Mouse (Mus musculus) cerebellum, adult 2 months (tissue): ENCODE results near the gene Gm4312. TPM values are rescaled to one million over a fixed set of nuclear protein-coding genes. Genes with fewer than 3 reads are reported as not detected.
A peak's percentile ranks its signal among the peaks of the same experiment; 100 is the strongest.
"Not testable (repeated sequence)": the region's sequence is repeated elsewhere in the genome, so short reads cannot be mapped to it uniquely, and the experiment has no call there.

Source experiments
- DNase-seq, 2 experiments: peaks; one replicate each; pipeline ENCODE4 v3.0.0; 2021
- H3K27ac ChIP-seq: fragments of 200-500 bp; 2 replicates; pipeline ENCODE4 v1.5.1; 2012; ENCODE audit warnings: low read length, control low read depth, inconsistent platforms; ENCODE audit not compliant: insufficient read depth
- H3K27me3 ChIP-seq: fragments of 200-500 bp; 2 replicates; pipeline ENCODE4 v1.6.1; 2012; ENCODE audit warnings: inconsistent platforms, mild to moderate bottlenecking, low read length, moderate library complexity; ENCODE audit not compliant: control insufficient read depth, insufficient read depth
- H3K4me1 ChIP-seq: fragments of 200-500 bp; 2 replicates; pipeline ENCODE4 v1.6.1; 2011; ENCODE audit warnings: low read length; ENCODE audit not compliant: control insufficient read depth, insufficient read depth
- H3K4me3 ChIP-seq: fragments of 200-500 bp; replicated peaks from 2 replicates; pipeline ENCODE3; 2011; ENCODE audit warnings: mild to moderate bottlenecking, low read depth, low read length, control low read depth; ENCODE audit not compliant: insufficient read depth
- CTCF ChIP-seq: fragments of 200-500 bp; IDR thresholded peaks from 2 replicates; pipeline ENCODE4 v1.5.1; 2011; ENCODE audit warnings: low read depth, mild to moderate bottlenecking, control low read depth, low read length, moderate library complexity, borderline replicate concordance; ENCODE audit not compliant: insufficient read depth
- POLR2A ChIP-seq: fragments of 200-500 bp; IDR thresholded peaks from 2 replicates; pipeline ENCODE4 v1.6.1; 2011; ENCODE audit warnings: low read length, control low read depth, borderline replicate concordance; ENCODE audit not compliant: insufficient read depth
- WGBS: fragments of 180-500 bp; shearing (Covaris S2); methylation state at CpG from one replicate; pipeline ENCODE4 v1.1.7; 2018; 5-methylcytosine and 5-hydroxymethylcytosine counted together
- polyA plus RNA-seq: library from polyadenylated mRNA; depleted of rRNA; stranded (reverse); fragments of >200 nt; gene quantifications from 2 replicates; pipeline ENCODE4 v1.2.3, GENCODE M21; 2012; rRNA removed

Gm4312 gene
- polyA plus RNA-seq = not detected in 2 replicates

- no CpG with 5 or more reads among the region's 2 CpGs for WGBS
- not testable (repeated sequence) for H3K4me3 ChIP-seq
Observed at GRCm38 (mm10) chr10:100382460-100382859, at the start of gene Gm4312. Gm4312 (minus strand) TSS chr10:100382560.

GRCm38 (mm10) chr10:100427592-100427991 lies 45.2 kb upstream of the Gm4312 start:
- Histone ChIP-seq H3K27ac (no peak overlapping the region), H3K4me1 (no peaks in the 10 kb centered on the region), H3K27me3 (no peaks in the 10 kb centered on the region), H3K4me3 (no peak overlapping the region)
- 48% methylated on average over 2 of the region's 2 CpGs for WGBS
- DNase-seq = no peak
- no peak for TF ChIP-seq CTCF
- TF ChIP-seq POLR2A = no peak

More at GRCm38 (mm10) chr10:100382460-100382859, at the start of gene Gm4312:
- not testable (repeated sequence) for H3K27ac ChIP-seq, DNase-seq, H3K4me1 ChIP-seq, H3K27me3 ChIP-seq

- Histone ChIP-seq H3K4me3 (no peak overlapping the region), H3K27ac (no peak overlapping the region), H3K27me3 (no peaks in the 10 kb centered on the region), H3K4me1 (no peaks in the 10 kb centered on the region)
- no peak for TF ChIP-seq POLR2A
- TF ChIP-seq CTCF = no peak
- no peak for DNase-seq
- WGBS = 92% methylated on average over 7 of the region's 7 CpGs
Observed at GRCm38 (mm10) chr10:100415566-100415965, 33.2 kb upstream of the Gm4312 start.

GRCm38 (mm10) chr10:100402301-100402700 lies 19.9 kb upstream of the Gm4312 start:
- DNase-seq, H3K27ac ChIP-seq, H3K27me3 ChIP-seq, H3K4me3 ChIP-seq, H3K4me1 ChIP-seq: not testable (repeated sequence)
- WGBS = 82% methylated on average over 6 of the region's 6 CpGs

GRCm38 (mm10) chr10:100361038-100361437 lies 21.3 kb downstream of the Gm4312 start, which contains the start of gene Gm4307:
Gm4307 (plus strand) TSS chr10:100361338.
- not testable (repeated sequence) for H3K4me3 ChIP-seq, DNase-seq, H3K4me1 ChIP-seq, H3K27me3 ChIP-seq, H3K27ac ChIP-seq
- no CpG with 5 or more reads among the region's 3 CpGs for WGBS

- not testable (repeated sequence) for H3K27ac ChIP-seq, H3K27me3 ChIP-seq, H3K4me3 ChIP-seq, H3K4me1 ChIP-seq
- 75% methylated on average over 2 of the region's 2 CpGs for whole genome bisulfite sequencing
- DNase-seq = peak; percentile 0 to 15
Observed at GRCm38 (mm10) chr10:100356841-100357240, 25.5 kb downstream of the Gm4312 start.

GRCm38 (mm10) chr10:100350793-100351192 lies 31.6 kb downstream of the Gm4312 start, which contains the start of gene Gm4305:
Gm4305 (plus strand) TSS chr10:100351093.
- WGBS = no CpG with 5 or more reads among the region's 3 CpGs
- H3K4me1 ChIP-seq, H3K4me3 ChIP-seq, DNase-seq, H3K27ac ChIP-seq, H3K27me3 ChIP-seq: not testable (repeated sequence)

GRCm38 (mm10) chr10:100345672-100346071 lies 36.7 kb downstream of the Gm4312 start, which contains the start of gene Gm4303:
Gm4303 (plus strand) TSS chr10:100345972.
- not testable (repeated sequence) for H3K27me3 ChIP-seq, H3K4me1 ChIP-seq, H3K4me3 ChIP-seq, H3K27ac ChIP-seq, DNase-seq
- WGBS = no CpG with 5 or more reads among the region's 3 CpGs

- H3K4me3 ChIP-seq, H3K27ac ChIP-seq, H3K4me1 ChIP-seq, DNase-seq, H3K27me3 ChIP-seq: not testable (repeated sequence)
- no CpG with 5 or more reads among the region's 3 CpGs for WGBS
Observed at GRCm38 (mm10) chr10:100340536-100340935, 41.8 kb downstream of the Gm4312 start, which contains the start of gene Gm4302. Gm4302 (plus strand) TSS chr10:100340836.

GRCm38 (mm10) chr10:100335376-100335775 lies 47.0 kb downstream of the Gm4312 start, which contains the start of gene Gm4301:
Gm4301 (plus strand) TSS chr10:100335676.
- not testable (repeated sequence) for H3K27me3 ChIP-seq, H3K27ac ChIP-seq, H3K4me3 ChIP-seq, H3K4me1 ChIP-seq, DNase-seq
- WGBS = no CpG with 5 or more reads among the region's 2 CpGs
